Mouse (Mus musculus): ENCODE measurements at regions not wholly inside any gene's neighbourhood (a gene's known extent, or its start where the extent isn't known, plus 50 kb on each side); places are given as distances from the start of the nearest gene placed in this dataset.

DNA sequence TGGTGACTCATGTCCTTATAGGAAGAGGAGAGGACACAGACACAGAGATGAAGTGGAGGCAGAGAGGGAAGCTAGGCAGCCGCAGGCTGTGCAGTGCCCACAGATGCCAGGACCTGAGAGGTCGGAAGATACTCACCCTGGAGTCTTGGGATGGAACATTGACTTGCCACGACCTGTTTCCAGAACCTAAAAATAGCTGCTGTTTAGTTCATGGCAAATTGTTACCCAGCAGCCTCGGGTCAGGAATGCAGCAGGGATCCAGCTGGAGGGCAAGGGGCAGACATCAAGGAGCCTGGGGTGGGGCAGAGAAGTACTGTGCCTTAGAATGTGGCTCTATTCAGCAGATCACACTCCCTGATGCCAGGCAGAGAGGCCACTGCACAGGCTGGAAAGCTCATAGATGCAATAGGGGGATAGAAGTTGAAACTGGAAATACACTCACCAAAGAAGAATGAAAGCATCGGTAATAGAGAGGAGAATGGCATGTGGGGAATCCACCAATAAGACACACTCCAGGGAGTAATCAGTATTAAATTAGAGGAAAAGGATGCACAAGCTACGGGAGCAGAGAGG lies 75.1 kb upstream of the Hdac4 start:
- no peak for TF ChIP-seq RAD21 (IDR thresholded peaks at IDR 0.05; ENCODE audit: low read depth, low read length)
- no peak for TF ChIP-seq MAFK (IDR thresholded peaks at IDR 0.05; ENCODE audit: insufficient replicate concordance, low read length)
- TF ChIP-seq PAX5 (IDR thresholded peaks at IDR 0.05; ENCODE audit: low read length) = no peak
- no peak for TF ChIP-seq TCF12 (IDR thresholded peaks at IDR 0.05; ENCODE audit: low read depth, low read length)
- no peak for TF ChIP-seq EP300 (IDR thresholded peaks at IDR 0.05; ENCODE audit: low read length)
- no peak for TF ChIP-seq CTCF (conservative IDR thresholded peaks at IDR 0.05 in 1 of 2, IDR thresholded peaks at IDR 0.05 in 1 of 2; ENCODE audit: low read depth in 2 of 2, low read length in 2 of 2)
- TF ChIP-seq ZNF384 (IDR thresholded peaks at IDR 0.05; ENCODE audit: low read depth, low read length) = no peak
- TF ChIP-seq UBTF (IDR thresholded peaks at IDR 0.05; ENCODE audit: low read depth, low read length) = no peak
- TF ChIP-seq POLR2A (IDR thresholded peaks at IDR 0.05; ENCODE audit: low read depth, low read length) = no peak
- TF ChIP-seq ETS1 (conservative IDR thresholded peaks at IDR 0.05; ENCODE audit: low read depth, low read length) = no peak
- no peak for TF ChIP-seq USF1 (IDR thresholded peaks at IDR 0.05; ENCODE audit: low read depth, low read length)
- TF ChIP-seq ZKSCAN1 (IDR thresholded peaks at IDR 0.05; ENCODE audit: borderline replicate concordance, low read depth, low read length) = no peak

Measured in CH12.LX (cell line).